In genomic region chr13:59173840-59174239, GRCm38 (mm10) we compare ENCODE assay signal across 14 mouse cellular contexts.
"Had no signal": no experiment of that assay in that cellular context is flagged by ENCODE, and none has a peak within 500 bp of the region (broad histone marks: within the 10 kb centered on the region; RNA-seq: fewer than 3 reads in every experiment).

No protein-coding gene starts in this region.

- DNase-seq: kidney, postnatal 25 days; layer of hippocampus, adult 9-11 months; liver; lung, adult 18-20 months; lung, postnatal 10 days; lung, postnatal 36 days; right cerebral cortex, adult 18-20 months; right cerebral cortex, postnatal 14 days; right cerebral cortex, postnatal 4 days; thymus, adult 2 months; thymus, postnatal 14 days had no signal

- ATAC-seq: liver, embryonic 12.5 days; midbrain, embryonic 13.5 days; midbrain, embryonic 16.5 days had no signal
